Mouse (Mus musculus): ENCODE data around the gene Il18rap. TPM values are rescaled to one million over a fixed set of nuclear protein-coding genes. Genes with fewer than 3 reads are reported as not detected.
"Not testable (repeated sequence)": the region's sequence is repeated elsewhere in the genome, so short reads cannot be mapped to it uniquely, and the experiment has no call there.

Il18rap gene
- total RNA-seq, 2 experiments from 2014 or later = 0.05 TPM; not detected in 1

DNA sequence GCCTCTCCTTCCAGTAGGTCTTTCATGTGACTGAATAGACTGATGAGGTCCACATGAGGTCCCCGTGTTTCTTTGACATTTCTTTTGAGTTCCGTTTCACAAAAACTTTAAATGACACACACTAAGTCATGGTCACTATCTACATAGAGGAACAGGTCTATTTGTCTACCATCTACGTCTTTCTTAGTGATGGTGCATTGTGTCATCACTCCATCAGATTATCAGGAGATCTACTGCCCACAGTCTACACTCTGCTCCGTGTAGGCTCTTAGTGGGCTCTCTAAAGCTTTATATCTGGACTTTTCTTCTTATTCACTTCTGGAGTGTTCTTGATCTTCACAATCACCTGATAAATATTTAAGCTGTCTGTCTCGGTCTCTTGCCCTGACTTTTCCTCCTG lies 14.1 kb downstream of the Il18rap start:
- no peak for DNase-seq (ENCODE audit: low spot score)
- intact Hi-C loops (cut with DNase I) = no loop called here

DNA sequence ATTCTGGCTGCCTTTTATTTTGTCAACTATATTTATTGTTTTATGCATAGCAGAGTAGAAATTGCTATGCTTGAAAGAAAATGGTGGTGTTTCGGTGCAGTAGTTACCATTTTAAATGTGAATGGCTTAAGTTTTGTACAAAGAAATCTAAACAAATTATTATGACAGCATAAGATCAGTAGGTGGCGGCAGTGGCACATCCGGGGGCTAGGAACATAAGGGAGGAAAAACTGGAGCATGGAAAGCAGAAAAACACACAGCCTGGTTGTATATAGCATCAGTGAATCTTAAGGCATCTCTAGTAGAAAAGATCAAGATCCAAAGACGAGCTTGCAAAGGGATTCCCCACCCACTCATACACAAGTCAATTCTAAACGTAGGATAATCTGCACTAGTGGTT lies 22.4 kb downstream of the Il18rap start:
- intact Hi-C loops (cut with DNase I) = no loop called here
- DNase-seq (ENCODE audit: low spot score) = no peak

DNA sequence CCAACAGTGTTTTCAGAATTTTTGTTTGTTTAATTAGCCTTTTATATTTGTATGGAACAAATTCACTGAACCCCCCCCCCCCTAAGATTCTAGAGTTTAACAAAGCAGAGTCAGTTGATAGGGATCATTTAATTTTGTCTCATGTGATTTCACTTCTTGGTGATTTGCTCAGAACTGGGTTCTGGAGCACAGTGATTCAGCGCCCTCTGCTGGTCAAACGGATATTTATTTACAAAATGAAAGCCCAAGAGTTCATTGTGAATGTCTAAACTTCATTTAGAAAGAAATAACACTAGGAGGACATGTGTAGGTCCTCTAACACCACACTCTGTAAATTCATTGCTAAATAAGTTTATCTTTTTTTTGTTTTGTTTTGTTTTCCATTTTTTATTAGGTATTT lies 29.5 kb downstream of the Il18rap start:
- intact Hi-C loops (cut with DNase I) = loop anchor here (10.0 kb wide), 2 partner anchors 540 to 930 kb away; no protein-coding TSS in a partner anchor
- DNase-seq (ENCODE audit: low spot score) = no peak

DNA sequence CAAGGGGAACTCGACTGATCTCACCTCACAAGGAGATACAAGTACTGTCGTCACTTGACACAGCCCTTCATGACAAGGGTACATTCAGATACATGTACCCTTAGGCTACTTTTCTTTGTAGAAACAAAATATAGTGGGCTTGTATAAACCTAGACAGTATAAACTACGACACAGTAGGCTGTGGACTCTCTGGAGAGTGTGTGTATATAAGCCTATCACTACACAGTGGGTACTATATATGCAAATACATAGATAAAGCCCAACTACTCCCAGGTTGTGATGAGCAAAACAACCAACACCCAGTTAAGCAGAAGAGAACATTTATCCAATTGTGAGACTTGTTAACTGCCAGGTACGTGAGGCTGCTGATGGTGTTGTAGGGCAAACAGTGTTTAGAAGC lies 31.5 kb downstream of the Il18rap start:
- intact Hi-C loops (cut with DNase I) = loop anchor here (10.0 kb wide), 2 partner anchors 542 to 932 kb away; no protein-coding TSS in a partner anchor
- DNase-seq (ENCODE audit: low spot score) = no peak

DNA sequence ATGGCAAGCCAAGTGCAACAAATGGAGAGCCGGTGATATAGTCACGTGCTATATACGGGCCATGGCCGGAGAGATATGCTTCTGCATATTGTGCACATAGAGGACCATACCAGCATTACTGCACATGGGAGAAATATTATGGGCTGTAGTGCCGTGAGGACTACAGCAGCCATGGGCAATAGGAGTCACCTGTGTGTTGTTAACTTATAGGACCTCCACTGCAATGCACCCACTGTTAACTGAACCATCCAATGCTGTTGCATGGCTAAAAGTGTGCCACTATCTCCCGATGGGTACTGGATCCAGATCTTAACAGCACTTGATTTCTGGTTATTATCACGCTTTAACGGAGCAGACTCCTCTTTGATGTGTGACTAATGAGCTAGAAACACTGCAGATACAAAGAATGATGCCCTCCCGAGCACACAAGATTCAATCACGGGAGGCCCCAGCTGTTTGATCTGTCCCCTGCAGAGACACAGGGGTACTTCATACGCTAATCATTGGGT lies 32.0 kb downstream of the Il18rap start:
- intact Hi-C loops (cut with DNase I) = loop anchor here (10.0 kb wide), 2 partner anchors 542 to 932 kb away; no protein-coding TSS in a partner anchor
- DNase-seq (ENCODE audit: low spot score) = no peak

DNA sequence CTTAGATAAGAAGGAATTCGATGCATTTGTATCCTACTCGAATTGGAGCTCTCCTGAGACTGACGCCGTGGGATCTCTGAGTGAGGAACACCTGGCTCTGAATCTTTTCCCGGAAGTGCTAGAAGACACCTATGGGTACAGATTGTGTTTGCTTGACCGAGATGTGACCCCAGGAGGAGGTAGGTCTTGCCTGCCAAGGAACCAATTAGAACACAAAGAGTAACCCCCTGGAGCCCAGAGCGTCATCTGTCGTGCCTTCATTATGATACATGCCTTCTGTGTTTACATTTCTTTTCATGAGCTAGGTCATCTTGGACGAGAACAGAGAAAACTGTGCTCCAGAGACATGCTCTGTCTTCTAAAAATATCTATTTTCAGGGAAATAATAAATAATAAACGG lies 32.6 kb downstream of the Il18rap start:
- no peak for DNase-seq (ENCODE audit: low spot score)
- intact Hi-C loops (cut with DNase I) = loop anchor here (10.0 kb wide), 2 partner anchors 543 to 933 kb away; no protein-coding TSS in a partner anchor

DNA sequence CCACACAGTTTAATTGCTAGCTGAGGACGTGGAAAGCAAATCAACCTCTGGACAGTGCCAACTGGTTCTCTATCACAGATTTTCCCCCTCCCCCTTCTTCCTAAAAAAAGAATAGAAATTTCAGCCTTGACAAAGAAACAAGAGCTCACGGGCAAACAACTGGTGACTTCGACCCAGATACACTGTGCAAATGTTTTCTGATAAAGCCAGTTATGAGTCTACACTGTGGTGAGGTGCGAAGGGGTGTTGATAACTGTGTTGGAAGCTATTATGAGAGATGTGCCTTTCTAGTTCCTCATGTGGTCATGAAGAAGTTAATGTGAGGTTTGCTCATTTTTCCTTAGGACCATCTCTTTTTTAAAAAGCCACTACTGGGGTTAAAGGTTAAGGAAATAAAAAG lies 54.2 kb downstream of the Il18rap start:
- intact Hi-C loops (cut with DNase I) = no loop called here
- DNase-seq (ENCODE audit: low spot score) = no peak

DNA sequence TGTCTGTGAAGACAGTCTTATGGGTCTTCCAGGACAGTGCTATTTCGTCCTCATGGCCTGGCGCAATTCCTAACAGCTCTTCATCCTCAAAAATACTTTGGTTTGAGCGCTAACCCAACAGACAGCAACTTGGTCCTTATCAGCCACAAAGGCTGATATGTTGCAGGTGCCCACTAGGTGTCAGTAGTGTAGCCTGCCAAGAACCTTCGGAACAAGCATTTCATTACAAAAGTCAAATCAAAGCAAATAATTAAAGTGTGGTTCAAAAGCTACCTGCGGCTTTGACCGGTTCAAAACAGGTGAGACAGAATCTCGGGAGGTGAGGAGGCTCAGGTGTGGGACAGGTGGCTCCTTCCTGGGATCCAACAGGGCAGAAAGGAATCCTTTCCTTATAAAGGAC lies 64.6 kb downstream of the Il18rap start, which contains the start of gene Slc9a4:
TSS of gene Slc9a4 (plus strand) at position 298 of the 400 bp plus-strand sequence.
- intact Hi-C loops (cut with DNase I) = loop anchor here (2.0 kb wide), 2 partner anchors 79 to 189 kb away; no protein-coding TSS in a partner anchor
- no peak for DNase-seq (ENCODE audit: low spot score)

DNA sequence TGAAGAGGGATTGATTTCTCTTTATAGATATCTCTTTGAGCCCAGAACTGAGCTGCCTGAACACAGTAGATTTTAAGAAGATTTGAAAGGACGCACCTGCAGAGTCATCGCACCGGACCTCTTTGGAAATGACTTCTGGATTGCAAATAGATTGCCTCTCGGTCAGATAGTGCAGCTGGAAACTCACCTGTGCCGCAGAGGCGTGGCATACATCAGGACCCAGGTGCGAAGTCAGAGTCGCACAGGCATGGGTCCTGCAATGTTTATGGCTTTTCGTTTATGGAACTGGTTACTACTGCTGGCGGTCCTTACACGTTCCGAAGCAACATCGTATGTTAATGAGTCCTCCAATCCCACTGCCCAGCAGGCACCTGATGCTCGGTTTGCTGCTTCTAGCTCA lies 65.1 kb downstream of the Il18rap start:
- intact Hi-C loops (cut with DNase I) = no loop called here

DNA sequence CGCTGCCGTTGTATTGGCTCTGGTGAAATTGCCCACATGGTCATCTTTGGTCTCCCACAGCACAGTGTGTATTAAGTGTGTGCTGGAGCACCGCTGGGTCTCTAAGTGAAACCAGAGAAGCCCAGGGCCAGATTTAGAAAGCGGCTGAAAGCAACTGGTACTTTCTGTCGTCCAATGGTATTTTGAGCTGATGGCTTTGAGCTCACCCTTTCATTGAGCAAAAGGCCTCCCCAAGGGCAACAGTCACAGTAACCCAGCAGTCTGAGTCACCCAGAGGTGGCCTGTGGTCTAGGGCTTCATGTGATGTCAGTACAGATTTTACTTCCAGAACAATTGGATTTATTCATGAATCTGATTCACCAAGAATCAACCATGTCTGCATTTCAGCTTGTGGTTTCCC lies 71.6 kb downstream of the Il18rap start:
- intact Hi-C loops (cut with DNase I) = no loop called here
- DNase-seq (ENCODE audit: low spot score) = no peak

More for the DNA sequence above, 65.1 kb downstream of the Il18rap start:
- DNase-seq (ENCODE audit: low spot score) = no peak

DNA sequence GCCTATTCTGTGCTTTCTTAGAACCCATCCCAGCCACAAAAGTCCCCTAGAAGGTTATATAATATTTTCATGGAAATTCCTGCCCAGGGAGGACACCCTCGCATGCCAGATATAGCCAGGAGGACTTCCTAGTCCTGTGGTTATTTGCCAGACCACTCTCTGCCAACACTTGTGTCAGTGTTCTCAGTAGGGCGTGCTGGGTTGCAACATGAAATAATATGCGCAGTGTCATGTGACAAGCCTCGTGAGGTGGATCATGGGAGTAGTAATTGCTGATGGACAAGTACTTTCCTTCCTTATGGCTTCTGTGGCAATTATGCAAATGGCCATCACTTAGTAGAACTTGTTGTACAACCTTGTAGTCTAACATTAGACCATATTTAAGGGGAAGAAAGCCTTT lies 75.8 kb downstream of the Il18rap start:
- no peak for DNase-seq (ENCODE audit: low spot score)
- intact Hi-C loops (cut with DNase I) = no loop called here

DNA sequence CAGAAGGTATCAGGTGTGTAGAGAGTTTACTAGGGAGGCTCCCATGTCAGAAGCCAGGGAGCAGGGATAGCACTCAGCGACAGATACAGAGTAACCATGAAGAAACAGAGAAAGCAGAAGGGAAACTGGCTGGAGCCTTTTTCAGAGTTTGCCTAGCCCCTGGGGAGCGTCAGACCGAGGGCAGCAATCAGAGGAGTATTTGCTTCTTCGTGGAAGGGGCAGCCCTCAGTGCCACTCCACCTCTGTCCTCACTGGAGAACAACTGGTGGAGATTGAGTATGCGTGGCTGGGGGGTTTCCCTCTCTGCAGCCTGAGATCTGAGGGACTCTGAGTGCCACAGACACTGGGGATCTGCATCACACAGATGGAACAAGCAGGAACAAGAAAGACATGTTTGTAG lies 82.7 kb downstream of the Il18rap start:
- intact Hi-C loops (cut with DNase I) = no loop called here
- no peak for DNase-seq (ENCODE audit: low spot score)

DNA sequence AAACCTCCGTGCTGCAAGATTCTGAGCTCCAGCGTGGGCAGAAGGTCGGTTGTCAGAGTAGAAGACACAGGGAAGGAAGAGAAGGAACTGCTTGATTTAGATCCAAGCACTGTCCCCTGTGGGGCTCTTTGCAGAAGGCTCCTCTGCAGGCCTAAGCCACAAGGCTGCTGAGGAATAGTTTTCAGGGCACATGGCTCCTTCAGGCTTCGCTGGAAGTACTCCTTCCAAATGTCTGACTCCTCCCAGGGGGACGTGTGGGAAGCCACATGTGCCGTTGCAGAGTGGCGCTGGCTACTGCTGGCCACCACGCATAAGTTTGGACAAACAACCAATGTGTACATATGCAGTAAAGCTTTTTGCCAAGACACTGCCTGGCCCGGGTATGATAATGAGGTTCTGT lies 84.5 kb downstream of the Il18rap start:
- DNase-seq (ENCODE audit: low spot score); intact Hi-C loops (cut with DNase I): not testable (repeated sequence)

DNA sequence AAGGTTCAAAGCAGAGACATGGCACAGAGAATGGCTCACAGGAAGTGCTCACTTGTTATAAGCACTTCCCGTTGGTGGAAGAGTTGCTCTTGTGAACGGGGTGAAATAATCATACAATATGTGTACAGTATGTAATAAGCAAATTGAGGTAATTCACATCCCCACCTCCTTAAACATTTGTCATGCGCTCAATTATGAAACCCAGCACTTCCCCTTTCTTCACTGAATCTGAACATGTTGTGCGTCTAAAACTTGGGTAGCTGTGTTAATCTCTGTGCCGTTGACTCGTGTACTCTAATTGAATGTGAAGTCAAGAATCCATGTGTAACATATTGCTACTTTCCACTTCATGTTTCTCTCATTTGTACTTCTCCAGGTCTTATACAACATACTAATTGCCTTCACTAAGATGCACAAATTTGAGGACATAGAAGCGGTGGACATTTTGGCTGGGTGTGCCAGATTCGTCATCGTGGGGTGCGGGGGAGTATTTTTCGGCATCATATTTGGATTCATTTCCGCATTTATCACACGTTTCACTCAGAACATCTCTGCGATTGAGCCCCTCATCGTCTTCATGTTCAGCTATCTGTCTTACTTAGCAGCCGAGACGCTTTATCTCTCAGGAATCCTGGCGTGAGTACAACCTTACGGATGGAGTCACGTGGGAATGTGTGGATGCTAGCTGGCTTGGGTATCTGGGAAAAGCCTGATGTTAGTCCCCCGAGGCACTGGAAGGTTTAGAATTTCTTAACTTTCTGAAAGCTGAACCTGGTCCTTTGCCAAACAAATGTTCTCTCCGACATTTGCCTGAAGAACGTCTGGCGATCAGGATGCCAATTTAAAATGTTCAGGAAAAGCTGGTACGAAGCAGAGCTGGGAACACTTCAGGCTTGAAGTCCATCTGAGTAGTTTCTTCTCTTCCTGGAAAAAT lies 85.5 kb downstream of the Il18rap start:
- DNase-seq (ENCODE audit: low spot score) = no peak
- intact Hi-C loops (cut with DNase I) = no loop called here

Other genes with a start within 250 kb of the Il18rap start
- gene Il1rl2, start 190.8 kb upstream of the Il18rap start, total RNA-seq (2021) = 1 to 10 TPM; 1.4 to 2.2 TPM
- gene Il1rl1, start 85.8 kb upstream of the Il18rap start, total RNA-seq (2021) = 1 to 10 TPM in 1 of 2 experiments, under 1 TPM in 1; 0.86 to 1.7 TPM
- 1 to 10 TPM in 1 of 2 experiments, under 1 TPM in 1; 0.96 to 2.5 TPM for gene Il18r1, start 49.8 kb upstream of the Il18rap start, total RNA-seq (2021)
- gene Slc9a4, start 64.7 kb downstream of the Il18rap start, total RNA-seq (2021) = not detected
- 1 to 10 TPM; 1.0 to 1.2 TPM for gene Slc9a2, start 165.2 kb downstream of the Il18rap start, total RNA-seq (2021)